ENCODE assay signal across 13 mouse cellular contexts in genomic region chr2:168780024-168780423, GRCm38 (mm10). TPM values are rescaled to one million over a fixed set of nuclear protein-coding genes. Genes with fewer than 3 reads are reported as not detected.
DNase-seq lines count a peak whose midpoint lies in the region; ATAC-seq and TF ChIP-seq lines count a peak whose summit lies in the region.
"Had no signal": no experiment of that assay in that cellular context is flagged by ENCODE, and none has a peak within 500 bp of the region (broad histone marks: within the 10 kb centered on the region; RNA-seq: fewer than 3 reads in every experiment).

No protein-coding gene starts in this region.

- H3K36me3 ChIP-seq in ES-E14 (ENCODE audit: control insufficient read depth, insufficient read depth, low read length, poor library complexity, severe bottlenecking): no peaks in the 10 kb centered on the region
- H3K36me3 ChIP-seq in liver, postnatal 0 days (replicated peaks; ENCODE audit: insufficient read depth, low read length): no peaks in the 10 kb centered on the region
- no peaks in the 10 kb centered on the region for H3K36me3 ChIP-seq in heart, adult 2 months (ENCODE audit: control insufficient read depth, insufficient read depth, low read length)
- H3K36me3 ChIP-seq: G1E; heart, embryonic 13.5 days had no signal

- no peaks in the 10 kb centered on the region for H3K27me3 ChIP-seq in liver, postnatal 0 days (ENCODE audit: insufficient read depth, low read length)
- H3K27me3 ChIP-seq in heart, adult 2 months (ENCODE audit: control insufficient read depth, insufficient read depth, low read length): no peaks in the 10 kb centered on the region

- H3K9ac ChIP-seq in ES-E14 (ENCODE audit: insufficient read depth, low read depth, low read length, poor library complexity, severe bottlenecking): no peak overlapping the region
- H3K9ac ChIP-seq in liver, postnatal 0 days (replicated peaks): no peak overlapping the region
- H3K9ac ChIP-seq in heart, adult 2 months (ENCODE audit: low read depth, low read length): no peak overlapping the region
- H3K9ac ChIP-seq: heart, embryonic 13.5 days; lung, embryonic 14.5 days had no signal

- no peak overlapping the region; the same call in 1 of the 2 replicates for H3K27ac ChIP-seq in ES-E14 (ENCODE audit: insufficient read depth, low read depth, low read length, poor library complexity, severe bottlenecking)
- H3K27ac ChIP-seq in liver, postnatal 0 days (ENCODE audit: low read depth): no peak overlapping the region
- no peak overlapping the region for H3K27ac ChIP-seq in heart, adult 2 months
- H3K27ac ChIP-seq: heart, embryonic 13.5 days had no signal

- intact Hi-C loops in left cerebral cortex, postnatal 4 days (cut with DNase I): no loop called here
- intact Hi-C loops in heart, adult 2 months (cut with DNase I): no loop called here

- peaks cover 8 to 13% of the 10 kb centered on the region in 2 experiments; a peak in 3 of 4 replicates for H3K4me1 ChIP-seq in ES-E14 (ENCODE audit: control insufficient read depth in 2 of 2, insufficient read depth in 2 of 2, low read length in 2 of 2, poor library complexity in 1 of 2)
- peaks cover 3% of the 10 kb centered on the region; the same call in 1 of the 2 replicates for H3K4me1 ChIP-seq in liver, postnatal 0 days (ENCODE audit: insufficient read depth)
- no peaks in the 10 kb centered on the region for H3K4me1 ChIP-seq in heart, adult 2 months (ENCODE audit: control insufficient read depth, insufficient read depth, low read length)

- no peak overlapping the region for H3K4me2 ChIP-seq in liver, postnatal 0 days (ENCODE audit: low read depth, low read length)
- H3K4me2 ChIP-seq: heart, embryonic 13.5 days; lung, embryonic 14.5 days had no signal

- DNase-seq in left cerebral cortex, postnatal 4 days: peak; percentile 27
- DNase-seq in left cerebral cortex, adult 18-20 months (ENCODE audit: low spot score in 2 of 2): no peak
- DNase-seq in ES-E14 (ENCODE audit: low read depth, low spot score): peak; percentile 44
- peak; percentile 57 for DNase-seq in embryo, embryonic 10 days (ENCODE audit: low spot score)
- peak; percentile 24 for DNase-seq in liver, postnatal 0 days
- no peak for DNase-seq in heart, adult 2 months
- no peak for DNase-seq in thymus, postnatal 25 days
- DNase-seq: kidney, postnatal 25 days; lung, embryonic 14.5 days had no signal

- no peak for TF ChIP-seq CTCF in liver, postnatal 0 days (IDR thresholded peaks at IDR 0.05; ENCODE audit: low read depth)
- TF ChIP-seq CTCF in heart, adult 2 months (IDR thresholded peaks at IDR 0.05): no peak

- no peak overlapping the region for H3K4me3 ChIP-seq in ES-E14 (ENCODE audit: insufficient read depth in 1 of 2, low read depth in 1 of 2, low read length in 2 of 2, poor library complexity in 1 of 2, severe bottlenecking in 1 of 2)
- H3K4me3 ChIP-seq in liver, postnatal 0 days (ENCODE audit: low read depth, low read length): no peak overlapping the region
- no peak overlapping the region for H3K4me3 ChIP-seq in heart, adult 2 months
- H3K4me3 ChIP-seq: heart, embryonic 13.5 days had no signal

- H3K9me3 ChIP-seq in ES-E14 (ENCODE audit: control insufficient read depth, insufficient read depth, low read depth, low read length): no peaks in the 10 kb centered on the region
- H3K9me3 ChIP-seq in liver, postnatal 0 days (ENCODE audit: low read length): no peaks in the 10 kb centered on the region
- H3K9me3 ChIP-seq: heart, embryonic 13.5 days had no signal

- no peak for TF ChIP-seq EP300 in liver, postnatal 0 days (IDR thresholded peaks at IDR 0.05; ENCODE audit: low read depth)
- no peak for TF ChIP-seq EP300 in heart, adult 2 months (IDR thresholded peaks at IDR 0.05; ENCODE audit: insufficient read depth, low read depth, low read length)

- no peak for ATAC-seq in liver, postnatal 0 days
- ATAC-seq: intestine, embryonic 16.5 days had no signal

- WGBS in liver, postnatal 0 days (ENCODE audit: insufficient replicate concordance): 28% methylated on average over 9 of the region's 9 CpGs
- WGBS in heart, adult 2 months: 36% methylated on average over 9 of the region's 9 CpGs

- in situ Hi-C loops in ES-E14 (cut with MboI; ENCODE audit: low sequenced_read_pairs in 2 of 2, unreplicated experiment in 2 of 2): no loop called here

- TF ChIP-seq POLR2A in heart, adult 2 months (IDR thresholded peaks at IDR 0.05; ENCODE audit: insufficient read depth, low read depth, low read length): no peak

- no peaks in the 10 kb centered on the region for H3K79me2 ChIP-seq in heart, adult 2 months (replicated peaks; ENCODE audit: control insufficient read depth, insufficient read depth, low read length)

TF ChIP-seq in ES-E14, 5 proteins besides CTCF, POLR2A, EP300 and RAD21:
- TF ChIP-seq MAFK (IDR thresholded peaks at IDR 0.05; ENCODE audit: insufficient read depth, low read depth, low read length): 0 out of 2 replicates have a peak, but pooled peaks have one; percentile 6
- TF ChIP-seq ZNF384 (IDR thresholded peaks at IDR 0.05; ENCODE audit: low read depth, low read length): no peak

RNA-seq across cellular contexts. Expression of gene Sall4, which starts 12.3 kb away (rescaled TPM):
- total RNA-seq in left cerebral cortex, postnatal 4 days (2021): not detected
- total RNA-seq in left cerebral cortex, adult 18-20 months (2021): under 1 TPM; 0.07 to 0.44 TPM
- total RNA-seq in ES-E14 (2012; rRNA removed): 119 and 143 TPM in 2 replicates
- 3.1 TPM in 2 replicates for polyA plus RNA-seq in liver, postnatal 0 days (2015; fragmentation: Nextera tagmentation; extraction: Ambion mirVana)
- 1 to 10 TPM; 1.5 to 2.3 TPM for total RNA-seq in heart, adult 2 months (2021)
- polyA plus RNA-seq in heart, adult 2 months (2012; rRNA removed): 1.2 and 1.3 TPM in 2 replicates
- total RNA-seq: megakaryocyte, adult 5-6 weeks had no signal
- polyA plus RNA-seq: G1E had no signal

RNA-seq across cellular contexts. Expression of gene Atp9a, which starts 37.8 kb away (rescaled TPM):
- 100 to 1,000 TPM; 448 to 467 TPM for total RNA-seq in left cerebral cortex, postnatal 4 days (2021)
- 100 to 1,000 TPM; 417 to 436 TPM for total RNA-seq in left cerebral cortex, adult 18-20 months (2021)
- total RNA-seq in ES-E14 (2012; rRNA removed): 41.5 and 84.5 TPM in 2 replicates
- 7.3 and 7.8 TPM in 2 replicates for polyA plus RNA-seq in liver, postnatal 0 days (2015; fragmentation: Nextera tagmentation; extraction: Ambion mirVana)
- 10 to 100 TPM; 50.5 to 56.9 TPM for total RNA-seq in heart, adult 2 months (2021)
- polyA plus RNA-seq in heart, adult 2 months (2012; rRNA removed): 51.5 and 64.3 TPM in 2 replicates
- total RNA-seq: G1E had no signal
- polyA plus RNA-seq: G1E had no signal

Comparison
In these comparisons a context has a peak if more than half of its experiments do, and no peak if none do; other contexts are left out.
1. DNase-seq: peak in left cerebral cortex, postnatal 4 days (single experiment), ES-E14 (single experiment), embryo, embryonic 10 days (single experiment) and liver, postnatal 0 days (single experiment); none in left cerebral cortex, adult 18-20 months (0 of 2), heart, adult 2 months (0 of 2) and thymus, postnatal 25 days (single experiment).
2. RNA of gene Sall4, which starts 12.3 kb away (total RNA-seq): 119 to 143 TPM in ES-E14; 1.5 to 2.3 TPM in heart, adult 2 months, 0.07 to 0.44 TPM in left cerebral cortex, adult 18-20 months and not detected in left cerebral cortex, postnatal 4 days; every median in the first group is over 10 times any median in the second.